Mouse (Mus musculus): ENCODE measurements around the gene Rgs12.

The Rgs12 gene

GRCm38 (mm10) chr5:34948861-34949760 lies at the start of gene Rgs12:
Gene Rgs12, plus strand, starts transcription at chr5:34949445.
- DNase-seq: peak; percentile 63 to 79

GRCm38 (mm10) chr5:34899787-34900469 lies 49.3 kb upstream of the Rgs12 start:
- no peak for DNase-seq

GRCm38 (mm10) chr5:34902371-34902770 lies 46.9 kb upstream of the Rgs12 start:
- DNase-seq: no peak

- peak; percentile 80 to 88 for DNase-seq
Observed at GRCm38 (mm10) chr5:34902811-34903385, 46.3 kb upstream of the Rgs12 start.

- DNase-seq: no peak
Observed at GRCm38 (mm10) chr5:34904412-34904811, 44.8 kb upstream of the Rgs12 start.

GRCm38 (mm10) chr5:34907230-34907629 lies 42.0 kb upstream of the Rgs12 start:
- no peak for DNase-seq

- DNase-seq: no peak
Observed at GRCm38 (mm10) chr5:34907910-34908725, 41.1 kb upstream of the Rgs12 start, which contains the start of gene Msantd1. Gene Msantd1, plus strand, starts transcription at chr5:34908012.

GRCm38 (mm10) chr5:34908726-34909633 lies 40.3 kb upstream of the Rgs12 start:
- no peak for DNase-seq

GRCm38 (mm10) chr5:34909634-34910503 lies 39.4 kb upstream of the Rgs12 start:
- no peak for DNase-seq

GRCm38 (mm10) chr5:34910504-34910815 lies 38.8 kb upstream of the Rgs12 start:
- DNase-seq: no peak

GRCm38 (mm10) chr5:34915801-34916200 lies 33.4 kb upstream of the Rgs12 start:
- DNase-seq: peak; percentile 73 to 84

- no peak for DNase-seq
Observed at GRCm38 (mm10) chr5:34917234-34917655, 32.0 kb upstream of the Rgs12 start.

GRCm38 (mm10) chr5:34918785-34919184 lies 30.5 kb upstream of the Rgs12 start:
- no peak for DNase-seq

GRCm38 (mm10) chr5:34922531-34922930 lies 26.7 kb upstream of the Rgs12 start:
- no peak for DNase-seq

GRCm38 (mm10) chr5:34923920-34924319 lies 25.3 kb upstream of the Rgs12 start:
- no peak for DNase-seq

- no peak for DNase-seq
Observed at GRCm38 (mm10) chr5:34924519-34924918, 24.7 kb upstream of the Rgs12 start.

GRCm38 (mm10) chr5:34927648-34928047 lies 21.6 kb upstream of the Rgs12 start:
- no peak for DNase-seq

- DNase-seq: no peak
Observed at GRCm38 (mm10) chr5:34930151-34930975, 18.9 kb upstream of the Rgs12 start.

GRCm38 (mm10) chr5:34931091-34931490 lies 18.2 kb upstream of the Rgs12 start:
- DNase-seq: no peak

Data from cerebellum, postnatal 25 days (tissue).